Mouse (Mus musculus): Measurements from ENCODE around the gene A830005F24Rik.
A peak's percentile ranks its signal among the peaks of the same experiment; 100 is the strongest.

A830005F24Rik gene

GRCm38 (mm10) chr13:48545476-48546281 is 32.3 kb downstream of the A830005F24Rik start:
- DNase-seq, result peak; percentile 100

GRCm38 (mm10) chr13:48546330-48546917 is 33.1 kb downstream of the A830005F24Rik start:
- DNase-seq, result peak; percentile 98 to 99

- DNase-seq, result no peak
Observed at GRCm38 (mm10) chr13:48547623-48548022, 34.3 kb downstream of the A830005F24Rik start.

- no peak for DNase-seq
Observed at GRCm38 (mm10) chr13:48548296-48548695, 34.9 kb downstream of the A830005F24Rik start.

- peak; percentile 93 to 94 for DNase-seq
Observed at GRCm38 (mm10) chr13:48552181-48553090, 39.1 kb downstream of the A830005F24Rik start.

GRCm38 (mm10) chr13:48553511-48553910 is 40.1 kb downstream of the A830005F24Rik start:
- no peak for DNase-seq

GRCm38 (mm10) chr13:48554552-48554951 is 41.2 kb downstream of the A830005F24Rik start:
- DNase-seq, result no peak

- no peak for DNase-seq
Observed at GRCm38 (mm10) chr13:48555976-48556375, 42.6 kb downstream of the A830005F24Rik start.

GRCm38 (mm10) chr13:48561481-48561880 is 48.1 kb downstream of the A830005F24Rik start:
- no peak for DNase-seq

GRCm38 (mm10) chr13:48562336-48562735 is 49.0 kb downstream of the A830005F24Rik start:
- DNase-seq, result no peak
